Mouse (Mus musculus) hindbrain, embryonic 14.5 days (tissue): ENCODE results near the gene Slc37a4. TPM values are rescaled to one million over a fixed set of nuclear protein-coding genes. Genes with fewer than 3 reads are reported as not detected.
A peak's percentile ranks its signal among the peaks of the same experiment; 100 is the strongest.

Experiments
- ATAC-seq: fragments of 200-750 bp; cut with Nextera tagmentation; 2 replicates; pipeline ENCODE4 v1.8.0; 2017; ENCODE audit warnings: moderate number of reproducible peaks, mild to moderate bottlenecking, moderate TSS enrichment, moderate library complexity; ENCODE audit not compliant: low FRiP score
- DNase-seq: peaks from one replicate; pipeline ENCODE4 v3.0.0-alpha.2; 2015; ENCODE audit warnings: low spot score
- H3K27ac ChIP-seq: fragments of 300-500 bp; sonication (generic); 2 replicates; pipeline ENCODE4 v1.5.1; 2014; ENCODE audit warnings: mild to moderate bottlenecking, moderate library complexity
- H3K27me3 ChIP-seq: fragments of 300-500 bp; sonication (generic); 2 replicates; pipeline ENCODE4 v1.6.1; 2014; ENCODE audit warnings: mild to moderate bottlenecking, low read length, mixed read lengths; ENCODE audit not compliant: control insufficient read depth, insufficient read depth
- H3K36me3 ChIP-seq: fragments of 300-500 bp; sonication (generic); replicated peaks from 2 replicates; pipeline ENCODE4 v1.6.1; 2014; ENCODE audit not compliant: control insufficient read depth, insufficient read depth
- H3K4me1 ChIP-seq: fragments of 300-500 bp; sonication (generic); replicated peaks from 2 replicates; pipeline ENCODE4 v1.6.1; 2014; ENCODE audit warnings: antibody characterized with exemption, low read length, mixed read lengths; ENCODE audit not compliant: control insufficient read depth, insufficient read depth
- H3K4me2 ChIP-seq: fragments of 300-500 bp; sonication (generic); replicated peaks from 2 replicates; pipeline ENCODE4 v1.6.1; 2014; ENCODE audit warnings: mild to moderate bottlenecking, moderate library complexity
- H3K4me3 ChIP-seq: fragments of 300-500 bp; sonication (generic); replicated peaks from 2 replicates; pipeline ENCODE4 v1.5.1; 2014; ENCODE audit warnings: mild to moderate bottlenecking, low read length
- H3K9ac ChIP-seq: fragments of 300-500 bp; sonication (generic); 2 replicates; pipeline ENCODE4 v1.6.1; 2014
- H3K9me3 ChIP-seq: fragments of 300-500 bp; sonication (generic); 2 replicates; pipeline ENCODE4 v1.6.1; 2016; ENCODE audit warnings: low read length; ENCODE audit not compliant: control insufficient read depth
- WGBS: fragments of 180-500 bp; shearing (Covaris S2); extraction: QIAGEN DNeasy Blood & Tissue Kit; methylation state at CpG from one replicate; pipeline ENCODE4 v1.1.7; 2014; 5-methylcytosine and 5-hydroxymethylcytosine counted together
- polyA plus RNA-seq: library from polyadenylated mRNA; unstranded; fragments of >200 nt; fragmentation: Nextera tagmentation; extraction: Ambion mirVana; gene quantifications from 2 replicates; pipeline ENCODE4 v1.2.1, GENCODE M21; 2014

The Slc37a4 gene
- polyA plus RNA-seq, 1 experiment from 2014 or later = 65.8 TPM

- 92% methylated on average over 3 of the region's 3 CpGs for WGBS
- no peak overlapping the region for H3K4me3 ChIP-seq
- H3K36me3 ChIP-seq = peaks cover 97% of the 10 kb centered on the region
- no peak overlapping the region for H3K4me2 ChIP-seq
- H3K9me3 ChIP-seq = no peaks in the 10 kb centered on the region
- ATAC-seq = no peak
- H3K4me1 ChIP-seq = no peaks in the 10 kb centered on the region
- no peak for DNase-seq
- no peak overlapping the region for H3K27ac ChIP-seq
- H3K27me3 ChIP-seq = no peaks in the 10 kb centered on the region
- no peak overlapping the region for H3K9ac ChIP-seq
These were observed 9.4 kb upstream of the Slc37a4 start for GRCm38 (mm10) chr9:44387221-44387620.

GRCm38 (mm10) chr9:44389273-44389672 is 7.4 kb upstream of the Slc37a4 start:
- DNase-seq = no peak
- H3K9me3 ChIP-seq = no peaks in the 10 kb centered on the region
- no peak overlapping the region for H3K4me3 ChIP-seq
- no peak overlapping the region for H3K27ac ChIP-seq
- no peak for ATAC-seq
- H3K4me1 ChIP-seq = no peaks in the 10 kb centered on the region
- 65% methylated on average over 8 of the region's 8 CpGs for WGBS
- H3K36me3 ChIP-seq = peaks cover 82% of the 10 kb centered on the region
- no peaks in the 10 kb centered on the region for H3K27me3 ChIP-seq
- no peak overlapping the region for H3K9ac ChIP-seq
- H3K4me2 ChIP-seq = no peak overlapping the region

- H3K9ac ChIP-seq = no peak overlapping the region
- WGBS = 36% methylated on average over 4 of the region's 4 CpGs
- no peaks in the 10 kb centered on the region for H3K4me1 ChIP-seq
- H3K36me3 ChIP-seq = peaks cover 60% of the 10 kb centered on the region
- no peaks in the 10 kb centered on the region for H3K27me3 ChIP-seq
- ATAC-seq = 0 out of 2 replicates have a peak, but pooled peaks have one; percentile 22
- no peaks in the 10 kb centered on the region for H3K9me3 ChIP-seq
- H3K27ac ChIP-seq = no peak overlapping the region
- no peak overlapping the region for H3K4me3 ChIP-seq
- DNase-seq = peak; percentile 74
- no peak overlapping the region for H3K4me2 ChIP-seq
These were observed 5.2 kb upstream of the Slc37a4 start for GRCm38 (mm10) chr9:44391466-44391865.

- 18% methylated on average over 4 of the region's 4 CpGs for WGBS
- ATAC-seq (no peak), DNase-seq (no peak)
- H3K9ac ChIP-seq = peak overlapping the region; percentile 84
- H3K4me2 ChIP-seq = peak overlapping the region; percentile 91
- peaks cover 45% of the 10 kb centered on the region for H3K36me3 ChIP-seq
- peak overlapping the region; percentile 78 for H3K4me3 ChIP-seq
- H3K27me3 ChIP-seq = no peaks in the 10 kb centered on the region
- H3K9me3 ChIP-seq = no peaks in the 10 kb centered on the region
- H3K4me1 ChIP-seq = peaks cover 19% of the 10 kb centered on the region
- H3K27ac ChIP-seq = peak overlapping the region; percentile 91
These were observed 1.4 kb downstream of the Slc37a4 start for GRCm38 (mm10) chr9:44398087-44398486.

- peaks cover 49% of the 10 kb centered on the region for H3K36me3 ChIP-seq
- 77% methylated on average over 9 of the region's 9 CpGs for whole genome bisulfite sequencing
- DNase-seq (no peak), ATAC-seq (no peak)
- H3K4me1 ChIP-seq = peaks cover 19% of the 10 kb centered on the region
- peak overlapping the region; percentile 78 for H3K4me3 ChIP-seq
- H3K27ac ChIP-seq = peak overlapping the region; percentile 91
- H3K9me3 ChIP-seq = no peaks in the 10 kb centered on the region
- H3K9ac ChIP-seq = peak overlapping the region; percentile 84
- H3K4me2 ChIP-seq = peak overlapping the region; percentile 91
- no peaks in the 10 kb centered on the region for H3K27me3 ChIP-seq
These were observed 1.9 kb downstream of the Slc37a4 start for GRCm38 (mm10) chr9:44398551-44398950.

GRCm38 (mm10) chr9:44399114-44399794 is 2.6 kb downstream of the Slc37a4 start:
- Histone ChIP-seq H3K27me3 (no peaks in the 10 kb centered on the region), H3K4me2 (peak overlapping the region; percentile 91), H3K9ac (peak overlapping the region; percentile 84), H3K27ac (no peak overlapping the region), H3K36me3 (peaks cover 56% of the 10 kb centered on the region), H3K9me3 (no peaks in the 10 kb centered on the region), H3K4me1 (peaks cover 19% of the 10 kb centered on the region), H3K4me3 (peak overlapping the region; percentile 78)
- WGBS = 83% methylated on average over 13 of the region's 13 CpGs
- DNase-seq (no peak), ATAC-seq (no peak)

GRCm38 (mm10) chr9:44399795-44400114 is 3.1 kb downstream of the Slc37a4 start:
- peaks cover 61% of the 10 kb centered on the region for H3K36me3 ChIP-seq
- WGBS = 94% methylated on average over 6 of the region's 6 CpGs
- H3K4me2 ChIP-seq = peak overlapping the region; percentile 91
- H3K4me3 ChIP-seq = no peak overlapping the region
- ATAC-seq (no peak), DNase-seq (no peak)
- H3K9me3 ChIP-seq = no peaks in the 10 kb centered on the region
- H3K27me3 ChIP-seq = no peaks in the 10 kb centered on the region
- peaks cover 19% of the 10 kb centered on the region for H3K4me1 ChIP-seq
- no peak overlapping the region for H3K9ac ChIP-seq
- no peak overlapping the region for H3K27ac ChIP-seq

GRCm38 (mm10) chr9:44401081-44401480 is 4.4 kb downstream of the Slc37a4 start:
- peaks cover 27% of the 10 kb centered on the region for H3K4me1 ChIP-seq
- no peak overlapping the region for H3K9ac ChIP-seq

GRCm38 (mm10) chr9:44405011-44405410 is 8.4 kb downstream of the Slc37a4 start:
- Histone ChIP-seq H3K27ac (no peak overlapping the region), H3K27me3 (no peaks in the 10 kb centered on the region), H3K4me3 (no peak overlapping the region), H3K36me3 (peaks cover 71% of the 10 kb centered on the region), H3K4me2 (no peak overlapping the region), H3K9ac (0 out of 2 replicates have a peak overlapping the region, but pooled peaks have one; percentile 24), H3K4me1 (peaks cover 18% of the 10 kb centered on the region), H3K9me3 (no peaks in the 10 kb centered on the region)
- DNase-seq (no peak), ATAC-seq (no peak)
- 88% methylated on average over 3 of the region's 3 CpGs for WGBS

More at GRCm38 (mm10) chr9:44401081-44401480, 4.4 kb downstream of the Slc37a4 start:
- Histone ChIP-seq H3K4me3 (no peak overlapping the region), H3K36me3 (peaks cover 70% of the 10 kb centered on the region), H3K27me3 (no peaks in the 10 kb centered on the region), H3K4me2 (no peak overlapping the region), H3K27ac (no peak overlapping the region), H3K9me3 (no peaks in the 10 kb centered on the region)
- DNase-seq (no peak), ATAC-seq (no peak)
- WGBS = 76% methylated on average over 4 of the region's 4 CpGs
